Mouse (Mus musculus) midbrain, embryonic 16.5 days (tissue): Measurements from ENCODE around the gene Tmem237. TPM values are rescaled to one million over a fixed set of nuclear protein-coding genes. Genes with fewer than 3 reads are reported as not detected.

ENCODE experiments used
- ATAC-seq: fragments of 200-750 bp; cut with Nextera tagmentation; 2 replicates; pipeline ENCODE4 v1.8.0; 2017; ENCODE audit warnings: moderate TSS enrichment
- H3K27ac ChIP-seq: fragments of 300-500 bp; sonication (generic); 2 replicates; pipeline ENCODE4 v1.5.1; 2014; ENCODE audit warnings: mild to moderate bottlenecking, low read length, mixed read lengths
- H3K27me3 ChIP-seq: fragments of 300-500 bp; sonication (generic); 2 replicates; pipeline ENCODE4 v1.6.1; 2014; ENCODE audit warnings: low read depth, low read length, mixed read lengths; ENCODE audit not compliant: control insufficient read depth, insufficient read depth
- H3K36me3 ChIP-seq: fragments of 300-500 bp; sonication (generic); 2 replicates; pipeline ENCODE4 v1.6.1; 2014; ENCODE audit warnings: mild to moderate bottlenecking, low read length, moderate library complexity, mixed read lengths; ENCODE audit not compliant: control insufficient read depth, insufficient read depth
- H3K4me1 ChIP-seq: fragments of 300-500 bp; sonication (generic); 2 replicates; pipeline ENCODE4 v1.6.1; 2014; ENCODE audit warnings: mild to moderate bottlenecking, low read length, mixed read lengths; ENCODE audit not compliant: control insufficient read depth, insufficient read depth
- H3K4me2 ChIP-seq: fragments of 300-500 bp; sonication (generic); 2 replicates; pipeline ENCODE4 v1.6.1; 2014; ENCODE audit warnings: mild to moderate bottlenecking, low read length, mixed read lengths
- H3K4me3 ChIP-seq: fragments of 300-500 bp; sonication (generic); 2 replicates; pipeline ENCODE4 v1.5.1; 2014; ENCODE audit warnings: low read depth, mild to moderate bottlenecking, low read length, moderate library complexity, mixed read lengths
- H3K9ac ChIP-seq: fragments of 300-500 bp; sonication (generic); 2 replicates; pipeline ENCODE4 v1.6.1; 2014; ENCODE audit warnings: low read depth, low read length, mixed read lengths
- H3K9me3 ChIP-seq: fragments of 300-500 bp; sonication (generic); replicated peaks from 2 replicates; pipeline ENCODE4 v1.6.1; 2014; ENCODE audit warnings: mild to moderate bottlenecking, low read length, mixed read lengths; ENCODE audit not compliant: control insufficient read depth, poor library complexity, severe bottlenecking
- WGBS: fragments of 180-500 bp; shearing (Covaris S2); extraction: QIAGEN DNeasy Blood & Tissue Kit; methylation state at CpG from one replicate; pipeline ENCODE4 v1.1.7; 2014; 5-methylcytosine and 5-hydroxymethylcytosine counted together
- polyA plus RNA-seq: library from polyadenylated mRNA; unstranded; fragments of >200 nt; fragmentation: Nextera tagmentation; extraction: Ambion mirVana; gene quantifications from 2 replicates; pipeline ENCODE4 v1.2.1, GENCODE M21; 2015

Gene Tmem237
- polyA plus RNA-seq, 1 experiment from 2014 or later, result 49.9 TPM

DNA sequence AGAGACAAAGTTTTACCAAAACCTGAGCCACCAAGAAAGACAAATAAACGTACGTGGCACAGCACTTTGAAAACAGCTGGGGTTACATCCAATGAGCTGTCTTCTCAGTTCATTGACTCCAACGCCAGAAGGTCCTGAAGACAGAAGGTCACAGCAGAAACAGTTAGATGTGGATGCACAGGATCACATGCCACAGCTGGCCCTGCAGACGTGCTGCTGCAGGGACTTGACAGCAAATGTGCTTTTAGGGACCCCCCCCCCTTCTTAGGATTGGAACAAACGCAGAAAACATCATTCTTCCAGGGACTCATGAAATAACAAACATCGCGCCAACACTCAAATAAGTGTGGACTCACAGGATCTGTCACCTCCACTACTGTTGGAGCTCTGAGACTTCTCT, 8.7 kb upstream of the Tmem237 start:
- ATAC-seq, result no peak
- H3K4me2 ChIP-seq, result no peak overlapping the region
- no peak overlapping the region for H3K9ac ChIP-seq
- no peak overlapping the region for H3K27ac ChIP-seq
- no peaks in the 10 kb centered on the region for H3K36me3 ChIP-seq
- no peaks in the 10 kb centered on the region for H3K4me1 ChIP-seq
- no peaks in the 10 kb centered on the region for H3K27me3 ChIP-seq
- WGBS, result 86% methylated on average over 7 of the region's 7 CpGs
- H3K4me3 ChIP-seq, result no peak overlapping the region
- no peaks in the 10 kb centered on the region for H3K9me3 ChIP-seq

DNA sequence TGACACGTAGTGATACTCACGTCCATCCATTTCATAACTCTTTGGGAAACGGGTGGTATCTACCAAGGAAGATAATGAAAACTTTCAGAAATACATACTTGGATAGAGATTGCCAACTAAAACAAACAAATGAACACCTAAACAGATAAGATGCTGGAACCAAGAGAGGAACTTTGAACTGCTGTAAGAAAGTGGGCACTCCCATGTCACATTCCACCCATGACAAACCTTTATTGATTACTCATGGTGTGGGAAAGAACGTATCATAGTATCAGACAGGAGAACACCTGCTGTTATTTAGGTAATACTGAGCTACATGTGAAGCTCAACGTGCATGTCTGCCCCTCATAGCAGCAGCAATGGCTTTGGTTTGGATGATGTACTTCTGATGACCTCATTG, 5.3 kb upstream of the Tmem237 start:
- Histone ChIP-seq H3K9me3 (no peaks in the 10 kb centered on the region), H3K27me3 (no peaks in the 10 kb centered on the region), H3K27ac (no peak overlapping the region), H3K4me3 (no peak overlapping the region), H3K4me1 (peaks cover 1% of the 10 kb centered on the region; the same call in 1 of the 2 replicates), H3K9ac (no peak overlapping the region), H3K4me2 (no peak overlapping the region), H3K36me3 (no peaks in the 10 kb centered on the region)
- ATAC-seq, result no peak
- WGBS, result 85% methylated on average over 5 of the region's 5 CpGs

DNA sequence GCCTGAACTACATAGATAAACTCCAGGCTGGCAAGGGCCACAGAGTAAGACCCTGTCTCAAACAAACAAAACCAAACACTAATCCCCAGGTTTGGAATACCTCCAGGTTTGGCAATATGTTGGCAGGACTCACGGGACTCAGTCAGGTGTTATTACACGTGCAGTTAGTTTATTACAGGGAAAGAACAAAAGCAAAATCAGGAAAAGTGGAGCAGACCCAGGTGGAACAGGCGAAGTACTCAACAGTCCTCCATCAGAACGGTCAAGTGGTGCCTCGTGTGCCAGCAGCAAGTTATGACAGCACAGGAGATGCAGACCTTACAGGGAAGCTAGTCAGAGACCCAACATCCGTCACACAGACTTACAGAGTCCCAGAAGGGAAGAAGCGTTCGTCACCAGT, 9.7 kb downstream of the Tmem237 start:
- Histone ChIP-seq H3K9me3 (no peaks in the 10 kb centered on the region), H3K4me3 (no peak overlapping the region), H3K27ac (no peak overlapping the region), H3K36me3 (peaks cover 42% of the 10 kb centered on the region), H3K27me3 (no peaks in the 10 kb centered on the region), H3K4me2 (no peak overlapping the region), H3K4me1 (no peaks in the 10 kb centered on the region), H3K9ac (no peak overlapping the region)
- ATAC-seq, result no peak
- WGBS, result 89% methylated on average over 8 of the region's 8 CpGs

DNA sequence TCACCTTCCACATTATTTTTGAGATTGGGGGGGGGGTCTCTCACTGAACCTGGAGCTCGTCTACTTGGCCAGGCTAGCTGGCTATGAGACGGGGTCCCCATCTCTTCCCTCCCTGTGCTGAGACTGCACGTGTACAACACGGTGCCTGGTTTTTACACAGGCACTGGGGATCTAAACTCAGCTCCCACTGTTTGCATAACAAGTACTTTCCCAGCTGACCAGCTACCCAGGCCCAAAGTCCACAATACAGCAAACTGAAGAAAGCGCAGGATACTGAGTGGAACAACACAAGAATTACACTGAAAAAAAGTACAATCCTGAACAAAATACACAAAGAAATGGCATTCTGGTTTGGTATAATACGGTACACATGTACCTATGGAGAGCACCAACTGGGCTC, 18.1 kb downstream of the Tmem237 start:
- WGBS, result 98% methylated on average over 6 of the region's 6 CpGs

DNA sequence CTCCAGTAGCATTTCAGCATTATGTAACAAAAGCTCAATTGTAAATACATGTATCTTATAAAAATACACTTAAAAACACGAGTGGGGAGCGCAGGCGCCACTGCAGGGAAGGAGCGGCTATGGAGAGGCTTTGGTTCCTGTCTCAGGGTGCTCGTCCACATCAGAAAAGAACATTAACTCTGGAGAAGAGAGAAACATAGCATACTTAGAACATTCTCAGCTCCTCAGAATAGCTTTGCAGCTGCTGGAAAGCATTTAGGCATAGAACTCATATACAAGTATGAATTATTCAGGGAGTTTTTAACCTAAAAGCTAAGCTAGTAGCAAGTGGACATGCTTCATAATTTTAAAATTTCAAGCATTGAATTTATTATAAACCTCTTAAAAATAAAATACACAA, 19.2 kb downstream of the Tmem237 start:
- H3K4me2 ChIP-seq, result no peak overlapping the region
- ATAC-seq, result no peak
- WGBS, result 94% methylated on average over 5 of the region's 5 CpGs
- no peaks in the 10 kb centered on the region for H3K4me1 ChIP-seq
- H3K27me3 ChIP-seq, result no peaks in the 10 kb centered on the region
- peaks cover 33% of the 10 kb centered on the region for H3K36me3 ChIP-seq
- H3K27ac ChIP-seq, result no peak overlapping the region
- H3K9me3 ChIP-seq, result no peaks in the 10 kb centered on the region
- no peak overlapping the region for H3K9ac ChIP-seq
- no peak overlapping the region for H3K4me3 ChIP-seq

More for the DNA sequence above, 18.1 kb downstream of the Tmem237 start:
- H3K9me3 ChIP-seq, result no peaks in the 10 kb centered on the region
- H3K27me3 ChIP-seq, result no peaks in the 10 kb centered on the region
- no peaks in the 10 kb centered on the region for H3K4me1 ChIP-seq
- H3K4me3 ChIP-seq, result no peak overlapping the region
- H3K4me2 ChIP-seq, result no peak overlapping the region
- no peak for ATAC-seq
- H3K36me3 ChIP-seq, result peaks cover 35% of the 10 kb centered on the region
- no peak overlapping the region for H3K9ac ChIP-seq
- H3K27ac ChIP-seq, result no peak overlapping the region

DNA sequence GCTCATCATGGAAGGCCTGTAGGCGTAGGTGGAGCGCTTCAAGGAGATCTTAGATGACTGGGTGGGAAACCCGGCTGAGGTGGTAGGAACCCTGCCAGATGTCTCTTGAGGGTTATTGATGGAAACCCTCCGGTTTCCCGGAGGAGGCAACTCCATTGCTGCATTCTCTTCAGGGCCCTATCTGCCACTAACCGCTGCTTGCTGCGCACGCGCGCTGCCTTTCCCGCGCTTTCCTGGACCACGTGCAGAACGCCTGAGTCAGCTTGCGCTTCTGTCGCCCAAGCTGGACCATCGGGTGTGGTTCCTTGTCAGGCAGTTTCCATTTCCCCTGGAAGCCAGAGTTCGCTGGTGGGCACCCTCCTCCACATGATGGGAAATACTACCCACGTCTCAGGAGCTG, 25.5 kb downstream of the Tmem237 start, which contains the start of gene C2cd6:
Gene C2cd6, minus strand, starts transcription at position 196 of the 400 bp plus-strand sequence.
- H3K9me3 ChIP-seq, result no peaks in the 10 kb centered on the region
- no peaks in the 10 kb centered on the region for H3K4me1 ChIP-seq
- no peaks in the 10 kb centered on the region for H3K27me3 ChIP-seq
- H3K4me2 ChIP-seq, result no peak within 1 kb of the TSS
- H3K27ac ChIP-seq, result no peak within 1 kb of the TSS
- H3K9ac ChIP-seq, result no peak within 1 kb of the TSS
- peaks cover 9% of the 10 kb centered on the region; the same call in 1 of the 2 replicates for H3K36me3 ChIP-seq
- H3K4me3 ChIP-seq, result no peak within 1 kb of the TSS
- WGBS, result 92% methylated on average over 19 of the region's 19 CpGs
- no peak for ATAC-seq

DNA sequence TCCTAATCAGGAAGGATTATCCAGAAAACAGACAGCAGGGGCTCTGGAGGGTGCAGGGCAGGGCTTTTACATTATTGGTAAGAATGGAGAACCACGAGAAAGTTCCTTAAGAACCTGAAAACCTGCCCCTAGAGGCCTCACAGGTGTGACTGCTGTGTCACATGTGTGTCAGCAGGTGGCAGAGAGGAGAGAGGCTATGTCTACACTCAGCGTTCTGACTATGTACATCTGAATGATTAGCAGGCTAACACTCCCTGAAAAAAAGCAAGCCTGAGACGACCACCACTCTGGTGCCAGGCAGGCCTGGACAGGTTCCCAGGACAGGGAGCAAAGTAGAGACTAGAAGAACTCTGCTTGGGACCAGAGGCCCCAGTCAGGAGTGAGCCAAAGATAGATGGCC, 49.3 kb downstream of the Tmem237 start:
- Histone ChIP-seq H3K4me2 (no peak overlapping the region), H3K27me3 (no peaks in the 10 kb centered on the region), H3K9ac (no peak overlapping the region), H3K4me3 (no peak overlapping the region), H3K9me3 (no peaks in the 10 kb centered on the region), H3K27ac (no peak overlapping the region), H3K4me1 (no peaks in the 10 kb centered on the region), H3K36me3 (no peaks in the 10 kb centered on the region)
- ATAC-seq, result no peak
- WGBS, result 37% methylated on average over 3 of the region's 3 CpGs

DNA sequence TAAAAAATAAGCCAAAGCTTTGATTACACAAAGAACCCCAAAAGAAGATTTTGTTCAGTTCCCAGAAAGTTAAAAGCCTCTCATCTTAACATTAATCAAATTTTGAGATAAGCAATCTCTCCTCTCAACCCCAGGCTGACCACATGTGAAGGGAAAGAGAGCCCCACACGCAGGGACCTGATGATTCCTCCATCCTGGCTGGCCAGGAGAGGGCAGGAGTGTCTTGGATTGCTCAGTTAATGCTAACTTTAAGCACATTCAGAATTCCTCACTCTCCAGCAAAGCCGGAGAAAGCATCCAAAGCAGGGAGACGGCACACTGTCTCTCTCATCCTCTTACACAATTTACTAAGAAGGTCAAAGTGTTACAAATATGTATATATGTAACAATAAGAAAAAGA, 52.2 kb downstream of the Tmem237 start:
- no peak overlapping the region for H3K4me2 ChIP-seq
- 4% methylated on average over 3 of the region's 3 CpGs for WGBS
- H3K36me3 ChIP-seq, result no peaks in the 10 kb centered on the region
- no peak overlapping the region for H3K27ac ChIP-seq
- no peak overlapping the region for H3K9ac ChIP-seq
- H3K27me3 ChIP-seq, result no peaks in the 10 kb centered on the region
- no peak for ATAC-seq
- H3K4me1 ChIP-seq, result no peaks in the 10 kb centered on the region
- H3K4me3 ChIP-seq, result no peak overlapping the region
- no peaks in the 10 kb centered on the region for H3K9me3 ChIP-seq

DNA sequence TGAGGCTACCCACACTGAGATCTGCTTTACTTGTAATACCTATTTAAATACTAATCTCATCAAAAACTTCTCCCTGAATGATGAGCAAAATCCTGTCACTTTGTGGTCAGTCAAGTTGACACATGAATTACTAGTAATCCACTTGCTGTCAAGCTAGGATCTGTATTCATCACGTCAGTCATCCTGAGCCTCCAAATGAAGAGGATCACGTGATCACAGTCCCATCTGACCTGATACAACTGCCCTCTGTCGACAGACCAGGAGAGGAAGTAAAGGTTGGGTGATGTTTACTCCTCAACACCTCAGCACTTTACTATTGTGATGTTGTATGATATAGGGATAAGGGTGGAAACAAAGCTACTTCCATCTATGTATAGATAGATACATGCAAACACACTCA, 56.5 kb downstream of the Tmem237 start:
- WGBS, result 54% methylated on average over 3 of the region's 3 CpGs
- no peaks in the 10 kb centered on the region for H3K9me3 ChIP-seq
- H3K27ac ChIP-seq, result no peak overlapping the region
- H3K36me3 ChIP-seq, result no peaks in the 10 kb centered on the region
- H3K27me3 ChIP-seq, result no peaks in the 10 kb centered on the region
- ATAC-seq, result no peak
- no peak overlapping the region for H3K4me3 ChIP-seq
- H3K4me1 ChIP-seq, result no peaks in the 10 kb centered on the region
- H3K9ac ChIP-seq, result no peak overlapping the region
- no peak overlapping the region for H3K4me2 ChIP-seq

DNA sequence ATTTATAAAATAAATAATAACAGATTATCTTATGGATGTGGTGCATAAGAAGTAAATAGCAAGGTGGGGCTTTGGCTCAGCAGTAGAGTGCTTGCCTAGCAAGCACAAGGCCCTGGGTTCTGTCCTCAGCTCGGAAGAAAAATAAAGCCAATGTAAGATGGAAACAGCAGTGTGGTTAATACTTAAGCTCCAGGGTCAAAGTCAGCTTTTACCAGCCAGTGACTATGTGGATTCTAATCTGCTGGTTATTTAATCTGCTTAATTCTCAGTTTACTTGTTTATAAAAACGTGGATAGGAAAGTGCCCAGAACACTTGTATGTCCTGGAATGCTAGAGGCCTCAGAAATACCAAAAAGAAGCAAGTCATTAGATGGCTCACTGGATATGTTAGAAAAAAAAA, 63.3 kb downstream of the Tmem237 start:
- 66% methylated on average over 2 of the region's 2 CpGs for WGBS
- no peak for ATAC-seq

More for the DNA sequence above, 63.3 kb downstream of the Tmem237 start:
- H3K27me3 ChIP-seq, result no peaks in the 10 kb centered on the region
- H3K36me3 ChIP-seq, result no peaks in the 10 kb centered on the region
- no peak overlapping the region for H3K4me3 ChIP-seq
- no peaks in the 10 kb centered on the region for H3K4me1 ChIP-seq
- no peak overlapping the region for H3K4me2 ChIP-seq
- no peak overlapping the region for H3K9ac ChIP-seq
- H3K9me3 ChIP-seq, result no peaks in the 10 kb centered on the region
- H3K27ac ChIP-seq, result no peak overlapping the region
